Mouse (Mus musculus) liver, adult 2 months (tissue): Measurements from ENCODE around the gene Unc13b. TPM values are rescaled to one million over a fixed set of nuclear protein-coding genes. Genes with fewer than 3 reads are reported as not detected.

Experiments
- DNase-seq: peaks from one replicate; pipeline ENCODE4 v3.0.0-alpha.2; 2011; ENCODE audit warnings: low read depth, low spot score; ENCODE audit errors: extremely low read depth
- H3K27ac ChIP-seq: fragments of 200-500 bp; replicated peaks from 2 replicates; pipeline ENCODE4 v1.5.1; 2012; ENCODE audit warnings: low read depth, mild to moderate bottlenecking, control low read depth, inconsistent platforms, low read length; ENCODE audit not compliant: insufficient read depth
- H3K27me3 ChIP-seq: fragments of 200-500 bp; 2 replicates; pipeline ENCODE4 v1.6.1; 2012; ENCODE audit warnings: mild to moderate bottlenecking, moderate library complexity, low read length, inconsistent platforms; ENCODE audit not compliant: control insufficient read depth, insufficient read depth
- H3K36me3 ChIP-seq: fragments of 200-500 bp; 2 replicates; pipeline ENCODE4 v1.6.1; 2012; ENCODE audit warnings: low read length, inconsistent platforms; ENCODE audit not compliant: control insufficient read depth, insufficient read depth
- H3K4me1 ChIP-seq: fragments of 200-500 bp; 2 replicates; pipeline ENCODE4 v1.6.1; 2011; ENCODE audit warnings: low read length; ENCODE audit not compliant: control insufficient read depth, insufficient read depth
- H3K4me3 ChIP-seq: fragments of 200-500 bp; 2 replicates; pipeline ENCODE4 v1.5.1; 2011; ENCODE audit warnings: low read depth, mild to moderate bottlenecking, control low read depth, low read length, moderate library complexity; ENCODE audit not compliant: insufficient read depth
- H3K79me2 ChIP-seq: fragments of 200-500 bp; 2 replicates; pipeline ENCODE4 v1.6.1; 2012; ENCODE audit warnings: inconsistent platforms, mild to moderate bottlenecking, low read length, moderate library complexity; ENCODE audit not compliant: control insufficient read depth, insufficient read depth
- H3K9ac ChIP-seq: fragments of 200-500 bp; 2 replicates; pipeline ENCODE4 v1.6.1; 2012; ENCODE audit warnings: low read depth, mild to moderate bottlenecking, control low read depth, inconsistent platforms, low read length
- CTCF ChIP-seq: fragments of 200-500 bp; IDR thresholded peaks from 2 replicates; pipeline ENCODE4 v1.5.1; 2011; ENCODE audit warnings: low read depth, low read length, control low read depth
- POLR2A ChIP-seq: fragments of 200-500 bp; IDR thresholded peaks from 2 replicates; pipeline ENCODE4 v1.6.1; 2011; ENCODE audit warnings: low read length, control low read depth; ENCODE audit not compliant: insufficient read depth; ENCODE audit errors: extremely low read depth
- WGBS: fragments of 180-500 bp; shearing (Covaris S2); methylation state at CpG from one replicate; pipeline ENCODE4 v1.1.7; 2018; 5-methylcytosine and 5-hydroxymethylcytosine counted together
- polyA plus RNA-seq: library from polyadenylated mRNA; depleted of rRNA; stranded (reverse); fragments of >200 nt; gene quantifications from 2 replicates; pipeline ENCODE4 v1.2.3, GENCODE M21; 2012
- total RNA-seq: library from RNA; depleted of rRNA; stranded (reverse); fragments of >200 nt; gene quantifications from 2 replicates; pipeline ENCODE4 v1.2.3, GENCODE M21; 2014

Gene Unc13b
- total and polyA plus RNA-seq, 2 experiments: 2.6 to 3.7 TPM

GRCm38 (mm10) chr4:43032501-43032900 is 26.3 kb upstream of the Unc13b start:
- Histone ChIP-seq H3K79me2 (no peaks in the 10 kb centered on the region; the same call in 1 of the 2 replicates), H3K27ac (no peak overlapping the region), H3K9ac (no peak overlapping the region), H3K27me3 (no peaks in the 10 kb centered on the region), H3K36me3 (peaks cover 7% of the 10 kb centered on the region; the same call in 1 of the 2 replicates), H3K4me3 (no peak overlapping the region), H3K4me1 (peaks cover 6% of the 10 kb centered on the region; the same call in 1 of the 2 replicates)
- TF ChIP-seq POLR2A (no peak), CTCF (no peak)
- 83% methylated on average over 1 of the region's 1 CpGs for WGBS
- no peak for DNase-seq

- H3K9ac ChIP-seq: no peak overlapping the region
- TF ChIP-seq POLR2A: no peak
- no peak for TF ChIP-seq CTCF
- no peak overlapping the region for H3K4me3 ChIP-seq
- no peak for DNase-seq
- WGBS: 91% methylated on average over 14 of the region's 14 CpGs
- H3K27me3 ChIP-seq: no peaks in the 10 kb centered on the region
- H3K4me1 ChIP-seq: peaks cover 6% of the 10 kb centered on the region; the same call in 1 of the 2 replicates
- peaks cover 5% of the 10 kb centered on the region; the same call in 1 of the 2 replicates for H3K36me3 ChIP-seq
- no peaks in the 10 kb centered on the region; the same call in 1 of the 2 replicates for H3K79me2 ChIP-seq
- no peak overlapping the region for H3K27ac ChIP-seq
These were observed 25.3 kb upstream of the Unc13b start for GRCm38 (mm10) chr4:43033481-43033880.

GRCm38 (mm10) chr4:43035851-43036250 is 22.9 kb upstream of the Unc13b start:
- TF ChIP-seq POLR2A (no peak), CTCF (no peak)
- 0 out of 2 replicates have a peak, but pooled peaks cover 3% of the 10 kb centered on the region for H3K36me3 ChIP-seq
- H3K4me3 ChIP-seq: no peak overlapping the region
- whole genome bisulfite sequencing: 95% methylated on average over 6 of the region's 6 CpGs
- peaks cover 14% of the 10 kb centered on the region for H3K4me1 ChIP-seq
- no peak for DNase-seq
- H3K27me3 ChIP-seq: no peaks in the 10 kb centered on the region
- H3K27ac ChIP-seq: no peak overlapping the region
- no peak overlapping the region for H3K9ac ChIP-seq
- no peaks in the 10 kb centered on the region for H3K79me2 ChIP-seq

GRCm38 (mm10) chr4:43036356-43036755 is 22.4 kb upstream of the Unc13b start:
- no peak overlapping the region for H3K4me3 ChIP-seq
- 0 out of 2 replicates have a peak, but pooled peaks cover 3% of the 10 kb centered on the region for H3K36me3 ChIP-seq
- DNase-seq: no peak
- H3K9ac ChIP-seq: no peak overlapping the region
- 94% methylated on average over 10 of the region's 10 CpGs for WGBS
- no peak overlapping the region for H3K27ac ChIP-seq
- peaks cover 14% of the 10 kb centered on the region for H3K4me1 ChIP-seq
- H3K27me3 ChIP-seq: no peaks in the 10 kb centered on the region
- no peaks in the 10 kb centered on the region for H3K79me2 ChIP-seq
- TF ChIP-seq CTCF (no peak), POLR2A (no peak)

- H3K4me3 ChIP-seq: no peak overlapping the region
- WGBS: 54% methylated on average over 4 of the region's 4 CpGs
- no peak overlapping the region for H3K9ac ChIP-seq
- peaks cover 10% of the 10 kb centered on the region for H3K4me1 ChIP-seq
- H3K79me2 ChIP-seq: no peaks in the 10 kb centered on the region
- no peak for DNase-seq
- H3K36me3 ChIP-seq: 0 out of 2 replicates have a peak, but pooled peaks cover 3% of the 10 kb centered on the region
- H3K27me3 ChIP-seq: no peaks in the 10 kb centered on the region
- H3K27ac ChIP-seq: no peak overlapping the region
- TF ChIP-seq CTCF (no peak), POLR2A (no peak)
These were observed 20.7 kb upstream of the Unc13b start for GRCm38 (mm10) chr4:43037860-43038566.
